Mouse (Mus musculus) kidney, adult 11 months (tissue): Measurements from ENCODE around the gene Atp5h.
"Not testable (repeated sequence)": the region's sequence is repeated elsewhere in the genome, so short reads cannot be mapped to it uniquely, and the experiment has no call there.

Experiments
- DNase-seq: peaks from one replicate; pipeline ENCODE4 v3.0.0; 2022

Gene Atp5h

DNA sequence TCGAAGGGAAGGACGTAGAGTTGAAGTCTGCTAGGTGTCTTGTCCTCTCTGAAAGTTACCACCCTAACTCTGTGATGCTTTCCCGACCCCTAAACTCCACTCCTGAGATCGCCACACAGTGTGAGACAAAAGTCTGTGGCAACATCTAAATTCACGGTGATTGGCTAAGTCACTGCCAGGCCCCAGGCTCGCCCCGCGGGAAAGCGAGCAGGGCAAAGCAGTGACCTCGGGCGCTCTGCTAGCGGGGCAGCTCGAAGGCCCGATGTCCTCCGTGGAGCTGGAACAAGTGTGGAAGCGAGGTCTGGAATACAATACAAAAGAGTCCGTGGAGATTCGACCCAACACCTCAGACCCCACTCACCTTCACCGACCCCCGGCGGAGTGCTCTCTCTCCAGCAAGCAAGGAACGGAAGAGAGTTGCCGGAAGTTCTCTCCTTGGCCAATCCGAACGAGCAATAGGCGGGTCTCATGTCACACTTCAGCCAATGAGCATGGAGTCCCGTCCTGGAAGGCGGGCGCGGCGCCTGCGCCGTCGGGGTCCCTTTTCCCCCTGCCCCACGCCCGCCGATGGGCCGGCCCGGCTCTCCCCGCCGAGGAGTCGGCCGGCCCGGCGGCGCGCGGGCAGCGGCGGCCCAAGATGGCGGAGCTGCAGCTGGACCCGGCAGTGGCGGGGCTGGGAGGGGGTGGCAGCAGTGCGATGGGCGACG, at the start of gene Atp5h, which contains the start of gene Kctd2:
Gene Atp5h, minus strand, starts transcription at position 432 of the 707 bp plus-strand sequence.
Gene Kctd2, plus strand, starts transcription at position 598 of the 707 bp plus-strand sequence.
- DNase-seq: peak; percentile 95

DNA sequence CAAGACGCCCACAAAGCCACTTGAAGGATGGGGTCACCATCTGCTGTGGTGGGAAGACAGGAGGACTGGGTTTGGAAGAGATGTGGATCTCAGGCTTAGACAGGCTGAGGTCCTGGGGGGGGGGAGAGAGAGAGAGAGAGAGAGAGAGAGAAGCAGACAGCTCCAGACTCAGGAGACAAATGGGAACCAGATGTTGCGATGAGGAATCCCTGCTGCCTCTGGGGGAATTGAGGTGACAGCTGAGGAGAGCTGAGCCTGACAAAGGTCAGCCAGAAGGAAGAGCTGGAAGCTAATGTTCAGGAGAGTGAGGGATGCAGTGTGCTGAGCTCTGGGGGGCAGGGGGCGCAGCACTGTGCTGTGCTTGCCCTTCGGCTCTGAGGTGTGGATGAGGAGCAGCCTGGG, 47.5 kb upstream of the Atp5h start:
- no peak for DNase-seq

DNA sequence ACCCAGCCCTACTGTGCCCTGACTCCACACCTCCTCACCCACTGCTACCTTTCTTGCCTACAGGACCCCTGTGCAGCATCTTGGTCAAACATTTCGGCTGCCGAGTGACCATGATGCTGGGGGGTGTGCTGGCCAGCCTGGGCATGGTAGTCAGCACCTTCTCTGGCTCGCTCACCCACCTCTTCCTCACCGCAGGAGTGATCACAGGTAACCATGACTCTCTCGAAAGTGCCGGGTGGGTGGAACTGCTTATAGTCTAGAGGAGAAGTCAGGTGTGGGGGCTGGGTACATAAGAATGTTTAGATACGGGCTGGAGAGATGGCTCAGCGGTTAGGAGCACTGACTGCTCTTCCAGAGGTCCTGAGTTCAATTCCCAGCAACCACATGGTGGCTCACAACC, 45.1 kb upstream of the Atp5h start:
- DNase-seq: no peak

DNA sequence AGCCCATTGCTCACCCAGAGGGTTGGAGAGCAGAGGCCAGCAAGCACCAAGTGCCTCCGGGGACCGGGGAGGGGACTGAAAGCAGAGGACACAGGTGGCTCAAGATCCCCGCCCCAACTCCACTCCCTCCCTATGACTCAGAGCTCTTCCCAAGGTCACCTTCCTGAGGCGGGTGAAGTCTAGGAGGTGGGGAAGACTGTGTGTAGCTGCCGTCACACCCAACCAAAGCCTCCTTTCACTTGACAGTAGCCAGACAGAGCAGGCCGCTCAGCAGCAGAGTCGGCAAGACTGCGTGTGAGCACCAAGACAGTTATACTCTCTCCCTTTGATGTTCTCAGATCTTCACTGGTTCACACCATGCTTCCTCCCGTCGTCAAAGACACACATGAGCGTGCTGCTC, 43.6 kb upstream of the Atp5h start:
- DNase-seq: peak; percentile 73

DNA sequence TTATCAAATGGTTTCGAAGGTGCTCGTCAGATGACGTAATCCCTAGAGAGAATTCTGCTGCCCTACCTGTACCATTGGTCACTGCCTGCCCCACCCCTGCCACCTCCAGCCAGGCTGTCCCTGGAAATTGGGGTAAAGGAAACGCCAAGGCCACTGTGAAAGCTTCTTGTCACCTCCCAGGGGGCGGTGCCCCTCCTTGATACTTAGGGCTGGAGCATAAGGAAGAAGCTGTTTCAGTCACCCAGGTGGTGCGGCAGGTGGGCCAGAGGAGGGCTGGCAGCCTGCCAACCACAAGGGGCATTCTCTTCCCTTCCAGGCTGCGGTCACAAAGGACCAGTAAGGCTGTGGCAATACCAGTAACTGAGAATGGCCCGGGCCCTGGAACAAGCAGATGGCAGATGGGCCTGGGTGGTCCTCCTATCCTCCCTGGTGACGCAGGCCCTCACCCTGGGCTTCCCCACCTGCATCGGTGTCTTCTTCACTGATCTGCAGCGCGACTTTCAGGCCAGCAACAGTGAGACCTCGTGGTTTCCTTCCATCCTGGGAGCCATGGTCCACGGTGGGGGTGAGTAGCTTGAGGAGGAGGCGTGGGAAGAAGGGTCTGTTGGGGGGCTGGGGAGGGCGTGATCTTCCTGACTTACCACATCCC, 42.6 kb upstream of the Atp5h start, which contains the start of gene Slc16a5:
Gene Slc16a5, plus strand, starts transcription at position 232 of the 649 bp plus-strand sequence.
- DNase-seq: peak; percentile 70

DNA sequence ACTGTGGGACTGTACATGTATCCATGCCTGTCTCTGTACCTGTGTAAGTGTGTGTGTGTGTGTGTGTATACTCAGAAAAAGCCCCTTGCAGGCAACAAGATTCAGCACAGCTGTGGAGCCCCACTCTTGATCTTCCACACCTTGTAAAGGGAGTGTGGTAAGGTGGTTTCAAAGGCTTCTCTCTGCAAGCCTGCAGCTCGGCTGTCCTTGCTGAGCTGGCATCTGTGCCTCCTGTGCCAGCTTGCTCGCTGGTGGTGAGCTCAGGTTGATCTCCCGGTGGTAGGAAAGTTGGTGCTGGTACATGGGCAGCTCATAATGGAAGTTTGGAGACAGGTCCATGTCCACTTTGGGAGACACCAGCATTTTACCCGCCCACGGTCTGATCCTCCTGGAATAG, 42.1 kb upstream of the Atp5h start:
- DNase-seq: no peak

DNA sequence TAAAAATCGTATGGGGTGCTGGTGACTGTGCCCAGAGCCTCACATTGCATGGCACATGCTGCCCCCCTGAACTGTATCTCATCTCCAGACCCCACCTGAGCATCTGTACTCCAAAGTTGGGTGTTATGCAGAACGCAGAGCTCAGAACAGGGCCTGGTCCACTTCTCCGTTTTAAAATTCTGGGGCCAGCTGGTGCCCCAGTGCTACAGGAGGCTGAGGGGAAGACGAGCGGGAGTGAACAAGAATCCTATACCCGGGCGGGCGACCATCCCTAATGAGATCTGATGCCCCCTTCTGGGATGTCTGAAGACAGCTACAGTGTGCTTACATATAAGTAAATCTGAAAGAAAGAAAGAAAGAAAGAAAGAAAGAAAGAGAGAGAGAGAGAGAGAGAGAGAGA, 41.2 kb upstream of the Atp5h start:
- DNase-seq: no peak

DNA sequence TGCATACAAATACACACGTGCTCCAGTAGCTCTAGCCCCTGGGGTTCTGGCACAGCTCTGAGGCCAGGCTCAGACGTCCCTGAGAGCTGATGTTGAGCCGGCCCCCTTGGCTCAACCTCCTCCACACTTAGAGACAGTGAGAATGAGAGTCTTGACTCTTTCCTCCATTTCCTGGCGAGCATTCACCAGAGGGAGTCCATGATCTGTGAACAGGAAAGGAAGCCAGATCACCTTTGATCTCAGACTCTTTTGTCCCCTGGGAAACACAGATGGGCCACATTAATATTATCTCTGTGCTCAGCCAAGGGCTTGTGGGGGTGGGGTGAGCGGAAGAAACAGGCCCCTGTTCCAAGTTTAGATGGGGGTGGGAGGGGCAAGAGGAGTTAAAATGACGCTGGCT, 37.6 kb upstream of the Atp5h start:
- peak; percentile 40 for DNase-seq

DNA sequence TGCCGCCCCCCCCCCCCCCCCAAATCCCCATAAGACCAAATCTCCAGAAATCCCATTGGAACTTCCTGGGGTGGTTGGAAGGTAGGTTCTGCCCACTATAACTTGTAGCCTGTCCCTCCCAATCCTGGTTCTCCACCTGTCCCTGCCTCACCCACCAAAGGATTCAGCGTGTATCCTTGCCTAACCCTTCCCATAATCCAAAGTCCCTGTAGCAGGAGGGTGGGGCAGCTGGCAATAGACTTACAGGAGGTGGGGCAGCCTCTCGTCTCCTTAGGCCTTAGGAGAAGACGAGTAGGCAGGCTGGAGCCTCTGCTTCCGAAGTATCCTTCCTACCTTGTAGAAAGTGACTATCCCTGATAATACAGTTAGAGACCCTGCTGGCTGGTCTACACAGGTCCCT, 36.4 kb upstream of the Atp5h start:
- no peak for DNase-seq

DNA sequence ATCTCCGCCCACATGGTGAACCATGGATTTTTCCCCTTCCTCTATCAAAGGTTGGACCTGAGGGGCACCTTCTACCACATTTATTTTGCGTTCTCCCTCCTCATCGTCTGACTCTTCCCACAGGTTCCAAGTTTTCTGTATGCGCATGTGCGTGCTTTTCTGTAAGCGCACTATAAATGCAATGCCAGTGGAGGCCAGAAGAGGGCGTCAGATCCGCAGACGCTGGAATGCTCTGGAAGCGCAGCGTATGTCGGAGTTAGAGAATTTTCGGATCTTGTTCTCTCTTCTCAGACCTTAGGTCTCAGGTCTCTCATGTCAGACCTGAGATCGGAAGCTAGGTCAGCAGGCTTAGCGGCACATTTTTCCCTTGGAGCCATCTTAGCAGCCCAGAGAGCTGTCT, 35.9 kb upstream of the Atp5h start:
- DNase-seq: no peak

DNA sequence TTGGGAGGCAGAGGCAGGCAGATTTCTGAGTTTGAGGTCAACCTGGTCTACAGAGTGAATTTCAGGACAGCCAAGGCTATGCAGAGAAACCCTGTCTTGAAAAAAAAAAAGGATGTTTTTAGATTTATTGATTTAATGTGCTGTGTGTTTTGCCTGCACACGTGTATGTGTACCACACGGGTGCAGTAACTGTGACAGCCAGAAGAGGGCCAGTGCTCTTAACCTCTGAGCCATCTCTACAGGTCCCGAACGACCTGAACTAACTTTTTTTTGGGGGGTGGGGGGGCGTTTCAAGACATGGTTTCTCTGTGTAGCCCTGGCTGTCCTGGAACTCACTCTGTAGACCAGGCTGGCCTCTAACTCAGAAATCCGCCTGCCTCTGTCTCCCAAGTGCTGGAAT, 35.1 kb upstream of the Atp5h start:
- DNase-seq: not testable (repeated sequence)

DNA sequence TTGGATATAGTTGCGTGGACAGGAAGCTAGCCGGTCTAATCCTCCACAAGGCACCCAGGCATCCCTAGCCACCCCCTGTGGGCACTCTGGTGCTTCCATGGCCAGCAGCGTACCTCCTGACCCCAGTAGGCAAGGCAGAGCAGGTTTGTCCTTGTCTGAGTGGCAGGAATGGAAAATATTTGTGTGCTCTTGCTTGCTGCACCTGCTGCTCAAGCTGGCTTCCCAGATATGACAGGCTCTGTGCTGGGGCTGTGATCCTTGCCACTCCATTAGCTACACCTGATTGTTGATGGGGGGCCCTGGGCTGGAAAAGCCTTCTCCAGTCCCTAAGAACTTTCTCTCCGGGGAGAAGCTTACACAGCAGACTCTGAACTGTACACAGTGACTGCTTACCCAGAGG, 33.5 kb upstream of the Atp5h start:
- peak; percentile 65 for DNase-seq

DNA sequence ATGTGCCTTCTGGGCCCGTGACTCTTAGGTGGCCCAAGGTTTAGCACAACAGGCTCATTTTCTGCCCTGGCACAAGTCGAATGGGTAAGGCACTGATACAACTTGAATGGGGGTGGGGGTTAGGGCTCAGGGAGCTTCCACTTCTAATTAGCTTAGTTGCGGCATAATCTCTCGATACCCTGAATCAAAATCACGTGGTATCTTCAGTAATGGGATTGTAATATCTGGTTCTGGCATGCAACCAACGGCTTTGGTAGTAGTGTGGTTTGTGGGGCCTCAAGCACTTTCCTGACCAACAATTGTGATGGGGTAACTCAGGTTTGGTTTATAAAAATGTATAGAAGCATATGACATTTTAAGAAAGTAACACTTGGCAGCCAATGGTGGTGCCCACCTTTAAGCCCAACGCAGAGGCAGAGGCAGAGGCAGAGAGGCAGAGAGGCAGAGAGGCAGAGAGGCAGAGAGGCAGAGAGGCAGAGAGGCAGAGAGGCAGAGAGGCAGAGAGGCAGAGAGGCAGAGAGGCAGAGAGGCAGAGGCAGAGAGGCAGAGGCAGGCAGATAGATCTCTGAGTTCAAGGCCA, 32.6 kb upstream of the Atp5h start:
- DNase-seq: no peak

DNA sequence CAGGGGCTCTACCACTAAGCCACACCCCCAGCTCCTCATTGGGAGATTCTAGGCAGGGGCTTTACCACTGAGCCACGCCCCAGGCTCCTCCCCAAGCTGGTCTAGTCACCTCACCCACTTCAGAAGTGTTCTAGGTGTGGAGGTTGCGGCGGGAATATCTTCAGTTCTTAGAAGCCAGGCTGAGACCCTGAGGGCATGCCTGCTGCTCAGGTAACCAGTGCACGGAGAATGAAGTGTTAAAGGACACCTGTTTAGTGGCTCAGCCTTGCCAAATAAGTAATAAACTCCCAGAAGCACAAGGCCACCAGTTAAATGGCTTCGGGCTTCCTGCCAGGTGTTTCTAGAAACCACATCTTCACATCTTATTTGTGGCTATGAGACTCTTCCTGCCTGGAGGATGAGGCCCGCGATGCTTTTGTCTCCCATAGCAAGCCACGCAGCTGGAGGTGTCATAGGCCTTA, 32.0 kb upstream of the Atp5h start:
- peak; percentile 46 for DNase-seq

DNA sequence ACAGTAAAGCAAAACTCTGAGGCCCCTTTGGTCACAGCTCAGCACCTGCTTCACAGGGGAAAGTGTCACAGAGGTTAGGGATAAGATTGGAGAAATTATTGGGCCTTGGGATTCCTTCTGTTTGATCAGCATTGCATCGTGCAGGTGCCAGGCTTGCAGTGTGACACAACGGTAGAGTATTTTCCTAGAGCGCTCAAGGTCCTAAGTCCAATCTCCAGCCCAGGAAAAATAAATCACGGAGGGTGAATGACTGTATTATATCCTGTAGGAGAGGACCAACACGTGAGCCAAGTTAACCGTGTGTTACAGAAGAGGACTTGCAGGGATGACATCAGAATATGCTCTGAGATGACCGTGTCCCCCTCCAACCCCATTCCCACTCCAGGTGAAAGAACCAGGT, 30.4 kb upstream of the Atp5h start:
- peak; percentile 63 for DNase-seq

DNA sequence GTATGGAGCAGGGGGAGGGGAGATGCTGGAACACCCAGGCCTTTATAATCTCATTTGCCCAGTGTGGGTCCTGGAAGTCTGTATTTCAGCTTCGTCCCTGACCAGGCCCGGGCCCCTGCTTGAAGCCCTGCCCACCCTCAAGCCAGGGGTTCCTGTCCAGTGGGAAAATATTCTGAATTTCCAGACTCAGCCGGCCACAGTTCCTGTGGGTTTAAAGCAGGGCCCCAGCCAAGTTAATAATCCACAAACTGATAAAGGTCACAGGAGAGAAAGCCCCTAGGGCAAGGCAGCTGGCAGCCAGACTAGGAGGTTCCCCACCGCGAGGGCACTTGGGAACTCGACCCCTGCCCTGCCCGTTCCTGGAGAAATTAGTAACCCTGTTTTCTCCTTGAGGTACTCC, 29.2 kb upstream of the Atp5h start:
- DNase-seq: peak; percentile 93

DNA sequence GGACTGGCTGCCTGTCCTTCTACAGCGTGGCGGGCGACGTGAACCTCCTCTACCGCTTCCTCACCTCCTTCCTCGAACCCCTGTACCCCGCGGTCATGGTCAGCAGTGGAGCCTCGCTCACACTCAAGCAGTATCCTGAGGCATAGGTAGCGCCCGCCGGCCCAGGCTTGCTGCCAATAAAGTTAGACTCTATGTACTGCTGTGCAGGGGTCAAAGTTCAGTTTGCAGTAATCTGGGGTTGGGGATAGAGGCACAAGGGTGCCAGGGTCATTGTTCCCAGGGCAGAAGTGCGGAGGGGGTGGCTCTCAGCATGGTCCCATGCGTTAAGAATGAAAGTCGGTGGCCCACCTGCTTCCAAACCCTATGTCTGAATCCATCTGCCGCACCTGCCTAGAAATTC, 28.3 kb upstream of the Atp5h start:
- DNase-seq: peak; percentile 80

DNA sequence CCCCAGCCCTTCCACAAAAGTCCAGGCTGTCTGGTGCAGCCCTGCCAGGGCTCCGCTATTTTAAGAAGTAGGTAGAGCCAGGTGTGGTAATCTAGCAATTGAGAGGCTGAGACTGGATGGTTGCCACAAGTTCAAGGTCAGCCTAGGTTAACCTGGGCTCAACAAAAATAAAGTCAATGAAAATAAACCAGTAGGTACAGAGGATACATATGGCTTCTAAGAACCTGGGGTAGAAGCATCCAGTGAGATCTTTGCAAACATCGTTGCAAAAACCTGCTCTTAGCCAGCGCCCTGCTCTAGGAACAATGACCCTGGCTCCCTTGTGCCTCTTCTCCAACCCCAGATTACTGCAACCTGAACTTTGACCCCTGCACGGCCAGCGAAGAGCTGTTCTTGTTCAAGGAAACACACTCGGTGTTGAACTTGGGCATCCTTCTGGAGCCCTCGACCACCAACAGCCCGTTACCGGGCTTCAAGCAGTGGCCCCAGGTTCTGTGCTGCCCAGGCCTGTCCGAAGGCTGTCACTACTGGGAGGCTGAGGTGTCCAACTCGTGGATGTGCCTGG, 27.6 kb upstream of the Atp5h start:
- DNase-seq: peak; percentile 62

DNA sequence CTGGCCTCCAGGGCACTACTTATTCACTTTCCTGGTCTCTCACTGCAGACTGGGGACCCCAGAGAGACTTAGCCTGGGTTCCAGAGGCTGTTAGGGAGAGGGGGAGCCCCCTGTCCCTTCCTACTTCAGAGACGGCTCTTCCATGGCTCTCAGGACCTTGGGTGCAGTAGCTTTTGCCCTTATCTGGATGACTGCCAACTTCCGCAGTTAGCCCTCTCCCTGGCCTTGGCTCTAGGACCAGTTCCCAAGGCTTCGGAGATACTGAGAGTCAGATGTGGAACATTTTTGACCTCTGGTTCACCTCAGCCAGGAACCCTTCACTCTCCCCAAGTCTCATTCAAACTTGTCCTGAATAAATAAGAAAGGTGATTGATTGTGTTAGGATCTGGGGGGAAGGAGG, 27.1 kb upstream of the Atp5h start:
- peak; percentile 76 for DNase-seq

DNA sequence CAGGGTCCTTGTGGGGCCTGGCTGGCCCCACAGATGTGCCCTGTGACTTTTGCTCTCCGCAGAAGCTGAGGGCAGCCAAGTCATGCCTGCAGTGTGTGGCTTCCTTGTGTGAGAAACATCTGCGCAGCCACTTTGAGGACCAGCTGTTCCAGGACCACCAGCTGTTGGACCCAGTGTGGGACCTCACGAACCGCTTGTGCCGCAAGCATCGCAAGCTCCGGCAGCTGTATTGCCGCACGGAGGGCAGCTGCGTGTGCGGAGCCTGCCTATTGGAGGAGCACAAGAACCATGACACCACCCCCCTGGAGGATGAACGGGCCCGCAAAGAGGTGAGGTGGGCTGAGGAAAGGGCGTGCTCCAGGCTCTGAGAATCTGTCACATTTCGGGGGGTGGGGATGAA, 21.7 kb upstream of the Atp5h start:
- DNase-seq: no peak

DNA sequence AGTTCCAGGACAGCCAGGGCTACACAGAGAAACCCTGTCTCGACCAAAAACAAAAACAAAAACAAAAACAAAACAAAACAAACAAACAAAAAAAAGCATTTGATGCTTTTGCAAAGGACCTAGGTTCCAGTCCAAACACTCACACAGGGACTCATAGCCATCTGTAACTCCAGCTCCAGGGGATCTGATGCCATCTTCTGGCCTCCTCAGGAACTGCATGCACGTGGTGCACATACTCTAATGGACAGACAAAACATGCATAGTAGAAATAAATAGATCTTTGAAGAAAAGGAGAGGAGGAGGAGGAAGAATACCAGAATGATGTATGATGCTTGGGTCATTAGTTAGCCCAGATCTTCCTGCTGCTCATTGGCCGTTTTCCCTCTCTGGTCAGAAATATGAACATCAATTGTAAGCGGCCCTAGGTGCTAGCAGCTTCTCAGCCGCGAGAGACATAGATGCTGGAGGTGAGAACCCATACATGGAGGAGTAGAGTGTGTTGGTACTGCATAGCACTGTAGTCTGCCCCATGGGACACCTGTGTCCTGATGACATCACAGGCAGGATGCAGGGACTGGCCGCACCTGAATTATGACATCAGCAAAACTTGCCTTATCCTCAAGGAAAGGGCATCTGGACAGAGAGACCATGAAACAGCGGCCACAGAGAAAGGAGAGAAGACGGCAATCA, 20.3 kb upstream of the Atp5h start, which contains the start of gene Trim80:
Gene Trim80, plus strand, starts transcription at position 640 of the 690 bp plus-strand sequence.
- DNase-seq: no peak

DNA sequence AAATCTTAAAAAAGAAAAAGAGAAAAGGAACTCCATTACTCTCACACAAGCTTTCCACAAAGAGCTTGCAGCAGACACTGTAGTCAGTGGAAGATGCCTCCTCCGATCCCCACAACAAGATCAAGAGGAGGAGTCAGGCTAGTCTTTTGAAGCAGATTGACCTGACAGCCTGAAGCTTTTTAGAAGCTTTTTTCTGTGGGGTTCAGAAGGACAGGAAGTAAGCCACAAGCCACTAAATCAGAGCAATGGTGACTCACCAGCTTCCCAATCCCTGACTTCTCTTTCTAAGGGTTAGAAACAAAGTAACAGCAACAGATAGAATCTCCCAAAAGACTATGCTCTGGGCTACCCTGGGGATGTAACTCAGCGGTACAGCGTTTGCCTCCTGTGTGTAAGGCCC, 19.6 kb upstream of the Atp5h start:
- DNase-seq: no peak

DNA sequence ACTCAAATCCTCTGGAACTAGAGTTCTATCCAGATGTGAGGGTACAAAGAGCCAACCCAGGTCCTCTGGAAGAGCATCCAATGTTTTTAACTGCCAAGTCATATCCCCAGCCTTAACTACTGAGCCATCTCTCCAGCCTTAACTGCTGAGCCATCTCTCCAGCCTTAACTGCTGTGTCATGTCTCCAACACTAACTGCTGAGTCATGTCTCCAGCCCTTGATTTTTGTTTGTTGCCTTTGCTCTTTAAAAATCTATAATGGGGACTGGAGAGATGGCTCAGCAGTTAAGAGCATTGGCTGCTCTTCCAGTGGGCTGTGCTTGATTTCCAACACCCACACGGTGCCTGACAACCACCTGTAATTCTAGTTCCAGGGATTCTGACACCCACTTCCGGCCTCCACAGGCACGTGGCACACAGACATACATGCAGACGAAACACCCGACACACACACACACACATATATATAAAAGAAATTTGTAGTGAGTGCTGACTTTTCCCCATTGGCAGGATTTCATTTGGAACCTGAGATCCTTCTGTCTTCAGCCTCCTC, 17.9 kb upstream of the Atp5h start:
- DNase-seq: no peak
